Mouse (Mus musculus): Measurements from ENCODE around the gene Actg1.

GRCm38 (mm10) chr11:120316690-120317254, 31.6 kb downstream of the Actg1 start:
- no peak for TF ChIP-seq CTCF (IDR thresholded peaks at IDR 0.05; ENCODE audit: control insufficient read depth, insufficient read depth, insufficient read length)
- no peak for TF ChIP-seq MYOD1 (IDR thresholded peaks at IDR 0.05; ENCODE audit: control insufficient read depth, insufficient read length, low read depth)
- no peak for TF ChIP-seq FOSL1 (IDR thresholded peaks at IDR 0.05; ENCODE audit: insufficient read depth, low read length, poor library complexity, severe bottlenecking)
- TF ChIP-seq USF1 (IDR thresholded peaks at IDR 0.05; ENCODE audit: low read depth): no peak
- no peak for TF ChIP-seq MAX (IDR thresholded peaks at IDR 0.05)
- no peak for TF ChIP-seq MYOG (IDR thresholded peaks at IDR 0.05; ENCODE audit: control insufficient read depth, extremely low read depth, insufficient read length)
- no peak for TF ChIP-seq CEBPB (IDR thresholded peaks at IDR 0.05; ENCODE audit: low read depth)
